Mouse (Mus musculus): Measurements from ENCODE around the gene Hoxa2.

Hoxa2 gene

GRCm38 (mm10) chr6:52164626-52165440 is at the start of gene Hoxa2:
Gene Hoxa2 (minus strand): TSS chr6:52164831.
- DNase-seq (ENCODE audit: low read depth, low spot score): no peak

GRCm38 (mm10) chr6:52214271-52214670 is 49.6 kb upstream of the Hoxa2 start:
- no peak for DNase-seq (ENCODE audit: low read depth, low spot score)

GRCm38 (mm10) chr6:52213119-52213986 is 48.7 kb upstream of the Hoxa2 start, which contains the start of the genes Hoxa3 and Gm28308:
Gene Hoxa3 (minus strand): TSS chr6:52213336.
Gene Gm28308 (minus strand): TSS chr6:52213339.
- DNase-seq (ENCODE audit: low read depth, low spot score): peak; percentile 48

GRCm38 (mm10) chr6:52212556-52213118 is 48.0 kb upstream of the Hoxa2 start:
- no peak for DNase-seq (ENCODE audit: low read depth, low spot score)

GRCm38 (mm10) chr6:52211961-52212360 is 47.3 kb upstream of the Hoxa2 start:
- peak; percentile 38 for DNase-seq (ENCODE audit: low read depth, low spot score)

GRCm38 (mm10) chr6:52211170-52211935 is 46.7 kb upstream of the Hoxa2 start:
- peak; percentile 86 for DNase-seq (ENCODE audit: low read depth, low spot score)

GRCm38 (mm10) chr6:52209685-52210046 is 45.0 kb upstream of the Hoxa2 start:
- DNase-seq (ENCODE audit: low read depth, low spot score): no peak

GRCm38 (mm10) chr6:52208868-52209684 is 44.4 kb upstream of the Hoxa2 start:
- DNase-seq (ENCODE audit: low read depth, low spot score): no peak

- no peak for DNase-seq (ENCODE audit: low read depth, low spot score)
Observed at GRCm38 (mm10) chr6:52208072-52208867, 43.6 kb upstream of the Hoxa2 start, which contains the start of gene Hoxa6. Gene Hoxa6 (minus strand): TSS chr6:52208722.

GRCm38 (mm10) chr6:52207684-52207976 is 43.0 kb upstream of the Hoxa2 start:
- DNase-seq (ENCODE audit: low read depth, low spot score): no peak

- no peak for DNase-seq (ENCODE audit: low read depth, low spot score)
Observed at GRCm38 (mm10) chr6:52206882-52207683, 42.5 kb upstream of the Hoxa2 start.

- DNase-seq (ENCODE audit: low read depth, low spot score): no peak
Observed at GRCm38 (mm10) chr6:52205638-52206621, 41.3 kb upstream of the Hoxa2 start.

- DNase-seq (ENCODE audit: low read depth, low spot score): no peak
Observed at GRCm38 (mm10) chr6:52205221-52205620, 40.6 kb upstream of the Hoxa2 start.

GRCm38 (mm10) chr6:52204050-52204752 is 39.6 kb upstream of the Hoxa2 start, which contains the start of gene Hoxa5:
Gene Hoxa5 (minus strand): TSS chr6:52204587.
- no peak for DNase-seq (ENCODE audit: low read depth, low spot score)

GRCm38 (mm10) chr6:52203371-52204049 is 38.9 kb upstream of the Hoxa2 start:
- DNase-seq (ENCODE audit: low read depth, low spot score): no peak

- no peak for DNase-seq (ENCODE audit: low read depth, low spot score)
Observed at GRCm38 (mm10) chr6:52203121-52203370, 38.4 kb upstream of the Hoxa2 start.
